Mouse (Mus musculus) heart, embryonic 16.5 days (tissue): ENCODE measurements around the gene Pacs2. TPM values are rescaled to one million over a fixed set of nuclear protein-coding genes. Genes with fewer than 3 reads are reported as not detected.

Experiments used
- ATAC-seq: fragments of 200-750 bp; cut with Nextera tagmentation; replicated peaks from 2 replicates; pipeline ENCODE4 v1.8.0; 2017; ENCODE audit warnings: moderate number of reproducible peaks; ENCODE audit not compliant: insufficient read depth, low FRiP score; ENCODE audit errors: extremely low read depth
- H3K27ac ChIP-seq: fragments of 300-500 bp; sonication (generic); 2 replicates; pipeline ENCODE4 v1.5.1; 2014; ENCODE audit warnings: mild to moderate bottlenecking, low read length, control low read depth, moderate library complexity
- H3K27me3 ChIP-seq: fragments of 300-500 bp; sonication (generic); 2 replicates; pipeline ENCODE4 v1.6.1; 2014; ENCODE audit warnings: low read length, mixed read lengths; ENCODE audit not compliant: control insufficient read depth, insufficient read depth
- H3K36me3 ChIP-seq: fragments of 300-500 bp; sonication (generic); 2 replicates; pipeline ENCODE4 v1.6.1; 2014; ENCODE audit not compliant: control insufficient read depth, insufficient read depth
- H3K4me1 ChIP-seq: fragments of 300-500 bp; sonication (generic); 2 replicates; pipeline ENCODE4 v1.6.1; 2014; ENCODE audit warnings: low read length, mixed read lengths; ENCODE audit not compliant: control insufficient read depth, insufficient read depth
- H3K4me2 ChIP-seq: fragments of 300-500 bp; sonication (generic); 2 replicates; pipeline ENCODE4 v1.6.1; 2014; ENCODE audit warnings: low read depth, mild to moderate bottlenecking, control low read depth, low read length
- H3K4me3 ChIP-seq: fragments of 300-500 bp; sonication (generic); 2 replicates; pipeline ENCODE4 v1.5.1; 2014; ENCODE audit warnings: mild to moderate bottlenecking, control low read depth, low read length
- H3K9ac ChIP-seq: fragments of 300-500 bp; sonication (generic); 2 replicates; pipeline ENCODE4 v1.6.1; 2014; ENCODE audit warnings: low read length, control low read depth
- H3K9me3 ChIP-seq: fragments of 300-500 bp; sonication (generic); replicated peaks from 2 replicates; pipeline ENCODE4 v1.6.1; 2016; ENCODE audit warnings: low read length; ENCODE audit not compliant: control insufficient read depth
- WGBS: fragments of 180-500 bp; shearing (Covaris S2); extraction: QIAGEN DNeasy Blood & Tissue Kit; methylation state at CpG from one replicate; pipeline ENCODE4 v1.1.7; 2014; 5-methylcytosine and 5-hydroxymethylcytosine counted together
- polyA plus RNA-seq: library from polyadenylated mRNA; unstranded; fragments of >200 nt; fragmentation: Nextera tagmentation; extraction: Ambion mirVana; gene quantifications from 2 replicates; pipeline ENCODE4 v1.2.1, GENCODE M21; 2015

Gene Pacs2
- polyA plus RNA-seq, 1 experiment from 2014 or later: 7.0 TPM

- Histone ChIP-seq H3K27me3 (no peaks in the 10 kb centered on the region), H3K9ac (no peak overlapping the region), H3K36me3 (no peaks in the 10 kb centered on the region), H3K4me2 (no peak overlapping the region), H3K9me3 (no peaks in the 10 kb centered on the region), H3K4me1 (peaks cover 18% of the 10 kb centered on the region), H3K27ac (no peak overlapping the region), H3K4me3 (no peak overlapping the region)
- WGBS: 38% methylated on average over 2 of the region's 2 CpGs
- ATAC-seq: no peak
Measured at GRCm38 (mm10) chr12:113002667-113003066, 11.6 kb upstream of the Pacs2 start.

GRCm38 (mm10) chr12:113004011-113004410 is 10.3 kb upstream of the Pacs2 start:
- H3K4me3 ChIP-seq: no peak overlapping the region
- H3K36me3 ChIP-seq: no peaks in the 10 kb centered on the region
- H3K9ac ChIP-seq: no peak overlapping the region
- no peaks in the 10 kb centered on the region for H3K27me3 ChIP-seq
- peaks cover 9% of the 10 kb centered on the region for H3K4me1 ChIP-seq
- H3K27ac ChIP-seq: no peak overlapping the region
- 76% methylated on average over 8 of the region's 8 CpGs for WGBS
- ATAC-seq: no peak
- no peaks in the 10 kb centered on the region for H3K9me3 ChIP-seq
- no peak overlapping the region for H3K4me2 ChIP-seq

GRCm38 (mm10) chr12:113004993-113005392 is 9.3 kb upstream of the Pacs2 start:
- no peaks in the 10 kb centered on the region for H3K9me3 ChIP-seq
- peaks cover 5% of the 10 kb centered on the region for H3K4me1 ChIP-seq
- no peak for ATAC-seq
- 22% methylated on average over 4 of the region's 4 CpGs for WGBS
- H3K27ac ChIP-seq: no peak overlapping the region
- no peaks in the 10 kb centered on the region for H3K27me3 ChIP-seq
- no peak overlapping the region for H3K9ac ChIP-seq
- H3K4me3 ChIP-seq: no peak overlapping the region
- no peaks in the 10 kb centered on the region for H3K36me3 ChIP-seq
- H3K4me2 ChIP-seq: no peak overlapping the region

- Histone ChIP-seq H3K9ac (no peak overlapping the region), H3K27ac (no peak overlapping the region), H3K4me1 (peaks cover 14% of the 10 kb centered on the region), H3K27me3 (no peaks in the 10 kb centered on the region), H3K4me2 (no peak overlapping the region), H3K36me3 (no peaks in the 10 kb centered on the region), H3K9me3 (no peaks in the 10 kb centered on the region), H3K4me3 (no peak overlapping the region)
- ATAC-seq: no peak
- 66% methylated on average over 6 of the region's 6 CpGs for WGBS
Measured at GRCm38 (mm10) chr12:113011702-113012360, 2.5 kb upstream of the Pacs2 start.

GRCm38 (mm10) chr12:113012443-113012842 is 1.9 kb upstream of the Pacs2 start:
- no peak overlapping the region for H3K9ac ChIP-seq
- no peak overlapping the region for H3K4me3 ChIP-seq
- no peaks in the 10 kb centered on the region for H3K36me3 ChIP-seq
- H3K4me2 ChIP-seq: no peak overlapping the region
- H3K27me3 ChIP-seq: no peaks in the 10 kb centered on the region
- 75% methylated on average over 5 of the region's 5 CpGs for WGBS
- ATAC-seq: no peak
- no peaks in the 10 kb centered on the region for H3K9me3 ChIP-seq
- no peak overlapping the region for H3K27ac ChIP-seq
- peaks cover 14% of the 10 kb centered on the region for H3K4me1 ChIP-seq

GRCm38 (mm10) chr12:113013021-113013491 is 1.3 kb upstream of the Pacs2 start:
- peak overlapping the region; percentile 89 for H3K9ac ChIP-seq
- H3K4me2 ChIP-seq: peak overlapping the region; percentile 72
- peak overlapping the region; percentile 88 for H3K27ac ChIP-seq
- H3K9me3 ChIP-seq: no peaks in the 10 kb centered on the region
- 72% methylated on average over 3 of the region's 3 CpGs for WGBS
- no peaks in the 10 kb centered on the region for H3K36me3 ChIP-seq
- H3K4me1 ChIP-seq: peaks cover 14% of the 10 kb centered on the region
- H3K27me3 ChIP-seq: no peaks in the 10 kb centered on the region
- H3K4me3 ChIP-seq: no peak overlapping the region
- ATAC-seq: no peak

- peak overlapping the region; percentile 91 for H3K4me3 ChIP-seq
- no peaks in the 10 kb centered on the region for H3K36me3 ChIP-seq
- H3K9me3 ChIP-seq: no peaks in the 10 kb centered on the region
- H3K4me1 ChIP-seq: peaks cover 14% of the 10 kb centered on the region
- H3K4me2 ChIP-seq: peak overlapping the region; percentile 92
- peak; percentile 25 for ATAC-seq
- H3K9ac ChIP-seq: peak overlapping the region; percentile 95
- under 1% methylated on average over 54 of the region's 64 CpGs for WGBS
- peak overlapping the region; percentile 82 for H3K27ac ChIP-seq
- H3K27me3 ChIP-seq: no peaks in the 10 kb centered on the region
Measured at GRCm38 (mm10) chr12:113014561-113015556, 551 bp downstream of the Pacs2 start.

- H3K36me3 ChIP-seq: peaks cover under 1% of the 10 kb centered on the region; the same call in 1 of the 2 replicates
- no peak overlapping the region for H3K4me2 ChIP-seq
- H3K27me3 ChIP-seq: no peaks in the 10 kb centered on the region
- no peak overlapping the region for H3K4me3 ChIP-seq
- H3K4me1 ChIP-seq: peaks cover 14% of the 10 kb centered on the region
- H3K9me3 ChIP-seq: no peaks in the 10 kb centered on the region
- no peak for ATAC-seq
- H3K27ac ChIP-seq: no peak overlapping the region
- 75% methylated on average over 4 of the region's 4 CpGs for WGBS
- peak overlapping the region; percentile 95; the same call in 1 of the 2 replicates for H3K9ac ChIP-seq
Measured at GRCm38 (mm10) chr12:113015956-113016355, 1.6 kb downstream of the Pacs2 start.

- ATAC-seq: no peak
- WGBS: 71% methylated on average over 8 of the region's 8 CpGs
- Histone ChIP-seq H3K27me3 (no peaks in the 10 kb centered on the region), H3K36me3 (peaks cover 3% of the 10 kb centered on the region; the same call in 1 of the 2 replicates), H3K4me1 (peaks cover 14% of the 10 kb centered on the region), H3K4me2 (no peak overlapping the region), H3K4me3 (no peak overlapping the region), H3K9me3 (no peaks in the 10 kb centered on the region), H3K9ac (no peak overlapping the region), H3K27ac (no peak overlapping the region)
Measured at GRCm38 (mm10) chr12:113016976-113017375, 2.7 kb downstream of the Pacs2 start.
